Mouse (Mus musculus) myocyte (in vitro differentiated cells): ENCODE data around the gene Smarca4.

Source experiments
- CEBPB ChIP-seq: IDR thresholded peaks from 2 replicates; pipeline ENCODE4 v1.6.1; 2011; ENCODE audit warnings: mild to moderate bottlenecking, moderate library complexity; ENCODE audit not compliant: poor library complexity, insufficient read depth, severe bottlenecking
- E2F4 ChIP-seq: IDR thresholded peaks from one replicate; pipeline ENCODE4 v1.6.1; 2011; ENCODE audit warnings: mild to moderate bottlenecking, control low read depth, moderate library complexity; ENCODE audit not compliant: insufficient read depth
- MAX ChIP-seq: IDR thresholded peaks from one replicate; pipeline ENCODE4 v1.6.1; 2011; ENCODE audit warnings: low read depth, mild to moderate bottlenecking, control low read depth
- MYOD1 ChIP-seq, 3 experiments: IDR thresholded peaks; one replicate each; pipeline ENCODE4 v1.6.1; 2011; ENCODE audit warnings: control low read depth in 2 of 3, low read depth in 2 of 3, mild to moderate bottlenecking in 2 of 3, moderate library complexity in 1 of 3; ENCODE audit not compliant: insufficient read length in 2 of 3, control insufficient read depth in 1 of 3
- MYOG ChIP-seq, 3 experiments: IDR thresholded peaks; one replicate each; pipeline ENCODE4 v1.6.1; 2011; ENCODE audit warnings: control low read depth in 2 of 3, low read depth in 2 of 3, mild to moderate bottlenecking in 2 of 3; ENCODE audit not compliant: insufficient read length in 2 of 3, control insufficient read depth in 1 of 3, insufficient read depth in 1 of 3
- POLR2A ChIP-seq: IDR thresholded peaks from one replicate; pipeline ENCODE4 v1.6.1; 2011; ENCODE audit warnings: low read depth, mild to moderate bottlenecking, control low read depth, moderate library complexity; ENCODE audit not compliant: insufficient read length
- POLR2AphosphoS2 ChIP-seq: IDR thresholded peaks from one replicate; pipeline ENCODE4 v1.6.1; 2011; ENCODE audit warnings: low read depth, control low read depth; ENCODE audit not compliant: insufficient read length
- TCF12 ChIP-seq: IDR thresholded peaks from one replicate; pipeline ENCODE4 v1.6.1; 2011; ENCODE audit warnings: mild to moderate bottlenecking, control low read depth; ENCODE audit not compliant: poor library complexity, insufficient read depth, severe bottlenecking
- TCF3 ChIP-seq: IDR thresholded peaks from one replicate; pipeline ENCODE4 v1.6.1; 2011; ENCODE audit warnings: low read depth, control low read depth; ENCODE audit not compliant: insufficient read length
- USF1 ChIP-seq: IDR thresholded peaks from one replicate; pipeline ENCODE4 v1.6.1; 2011; ENCODE audit warnings: low read depth, mild to moderate bottlenecking, control low read depth, moderate library complexity

DNA sequence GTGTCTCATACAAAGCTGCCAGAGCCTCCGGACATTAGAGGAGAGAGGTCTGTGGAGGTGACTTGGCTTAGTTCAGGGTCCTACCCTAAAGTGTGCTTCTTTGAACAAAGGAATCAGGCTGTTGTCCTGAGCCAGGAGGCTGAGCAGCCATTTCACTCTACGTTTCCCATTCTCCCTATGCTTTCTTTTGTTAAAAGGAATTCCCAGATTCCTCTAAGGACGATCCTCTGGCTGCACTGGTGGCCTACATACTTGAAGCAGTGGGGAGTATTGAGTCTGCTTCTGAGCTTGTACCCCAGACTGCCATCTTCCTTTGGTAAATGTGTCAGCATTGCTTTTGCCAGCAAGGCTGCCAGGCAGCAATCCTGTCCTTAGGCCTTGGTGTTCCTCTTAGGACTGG is 17.1 kb downstream of the Smarca4 start:
- TF ChIP-seq USF1 (no peak), TCF3 (no peak), POLR2AphosphoS2 (no peak), POLR2A (no peak), MAX (no peak), MYOD1 (IDR thresholded peaks at IDR 0.05; ENCODE audit: control insufficient read depth in 1 of 3, insufficient read length in 2 of 3, low read depth in 2 of 3) (no peak), E2F4 (no peak), MYOG (IDR thresholded peaks at IDR 0.05; ENCODE audit: control insufficient read depth in 1 of 3, insufficient read depth in 1 of 3, insufficient read length in 2 of 3, low read depth in 2 of 3) (no peak), CEBPB (no peak), TCF12 (no peak)
